Mouse (Mus musculus): ENCODE results near the gene Os9.
A peak's percentile ranks its signal among the peaks of the same experiment; 100 is the strongest.

The Os9 gene

DNA sequence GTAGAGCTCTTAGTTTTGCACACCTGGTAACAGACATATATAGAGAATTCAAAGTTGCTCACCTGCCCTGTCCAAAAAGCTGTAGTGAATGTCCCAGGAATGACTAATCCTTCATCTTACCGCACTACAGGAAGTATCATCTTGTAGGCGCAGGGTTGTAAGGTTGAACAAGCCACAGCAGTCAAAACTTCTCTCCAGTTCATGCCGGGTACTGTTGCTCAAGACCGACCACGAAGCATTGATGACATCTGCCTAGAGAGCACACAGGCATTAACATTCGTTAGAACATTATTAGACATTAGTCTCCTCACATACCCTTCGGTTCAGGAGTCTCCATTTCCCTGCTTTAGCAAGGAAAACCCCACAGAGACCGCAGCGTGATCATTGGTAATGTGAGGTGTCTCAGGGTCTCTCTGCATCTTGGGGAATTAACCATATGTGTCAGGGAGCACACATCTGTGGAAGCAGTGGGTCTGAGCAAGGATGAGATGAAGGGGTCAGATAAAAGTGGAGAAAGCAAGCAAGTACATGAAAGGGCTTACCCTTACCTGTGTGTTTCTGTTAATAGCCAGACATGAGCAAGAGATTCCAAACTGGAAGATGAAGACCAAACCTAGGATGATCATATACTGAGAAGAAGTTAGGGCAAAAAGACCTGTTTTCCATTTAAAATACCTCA, 52.4 kb downstream of the Os9 start:
- peak in 1 of 2 experiments; percentile 36 for DNase-seq (ENCODE audit: inconsistent age in 2 of 2, low spot score in 1 of 2)

- DNase-seq (ENCODE audit: inconsistent age in 2 of 2, low spot score in 1 of 2), result peak in 1 of 2 experiments; percentile 42
Observed at GRCm38 (mm10) chr10:127066519-127067018, 54.4 kb downstream of the Os9 start.

DNA sequence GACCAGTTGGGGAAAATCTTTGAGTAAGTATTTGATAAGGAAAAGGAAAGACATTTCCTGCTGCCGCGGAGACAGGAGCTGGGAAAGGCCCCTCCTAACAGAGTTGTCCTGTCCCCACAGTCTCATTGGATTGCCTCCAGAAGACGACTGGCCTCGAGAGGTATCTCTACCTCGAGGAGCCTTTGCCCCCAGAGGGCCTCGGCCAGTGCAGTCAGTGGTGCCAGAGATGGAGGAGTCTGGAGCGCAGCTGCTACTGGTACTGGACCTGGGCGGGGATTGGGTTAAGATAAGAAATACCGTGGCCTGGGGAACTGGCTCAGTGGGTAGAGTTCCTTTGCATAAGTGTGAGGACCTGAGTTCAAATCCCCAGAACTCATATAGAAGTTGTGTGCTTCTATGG, 55.0 kb downstream of the Os9 start:
- DNase-seq (ENCODE audit: inconsistent age in 2 of 2, low spot score in 1 of 2), result no peak

- DNase-seq (ENCODE audit: inconsistent age in 2 of 2, low spot score in 1 of 2), result no peak
Observed at GRCm38 (mm10) chr10:127063913-127064870, 56.7 kb downstream of the Os9 start.

DNA sequence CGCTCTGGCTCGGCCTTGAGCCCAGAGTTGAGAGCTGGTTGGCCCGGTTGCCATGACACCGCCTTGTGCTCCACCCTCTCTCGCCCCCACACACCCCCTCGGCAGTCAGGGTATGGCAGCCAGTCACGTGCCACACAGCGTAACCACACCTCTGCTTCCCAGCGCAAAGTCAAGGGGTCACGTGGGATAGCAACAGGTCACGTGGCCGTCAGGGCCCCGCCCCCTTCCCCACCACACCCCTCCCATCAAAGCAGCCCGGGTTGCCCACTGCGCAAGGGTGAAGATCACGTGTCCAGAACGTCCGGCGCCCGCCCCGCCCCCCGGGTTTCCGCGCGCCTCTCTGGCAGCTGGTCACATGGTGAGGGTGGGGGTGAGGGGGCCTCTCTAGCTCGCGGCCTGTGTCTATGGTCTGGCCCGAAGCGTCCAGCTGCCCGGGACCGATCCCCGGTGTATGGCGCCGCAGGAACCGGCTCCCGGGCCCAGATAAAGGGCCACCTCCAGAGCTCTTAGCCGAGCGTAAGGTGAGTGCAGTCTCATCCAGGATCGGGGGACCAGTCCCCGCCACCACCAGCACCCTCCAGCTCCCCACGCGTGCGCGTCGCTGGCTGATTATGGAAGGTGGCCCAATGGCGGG, 57.6 kb downstream of the Os9 start, which contains the start of gene Cdk4:
Gene Cdk4, plus strand, starts transcription at position 296 of the 634 bp plus-strand sequence.
- peak; percentile 100 for DNase-seq (ENCODE audit: inconsistent age in 2 of 2, low spot score in 1 of 2)

DNA sequence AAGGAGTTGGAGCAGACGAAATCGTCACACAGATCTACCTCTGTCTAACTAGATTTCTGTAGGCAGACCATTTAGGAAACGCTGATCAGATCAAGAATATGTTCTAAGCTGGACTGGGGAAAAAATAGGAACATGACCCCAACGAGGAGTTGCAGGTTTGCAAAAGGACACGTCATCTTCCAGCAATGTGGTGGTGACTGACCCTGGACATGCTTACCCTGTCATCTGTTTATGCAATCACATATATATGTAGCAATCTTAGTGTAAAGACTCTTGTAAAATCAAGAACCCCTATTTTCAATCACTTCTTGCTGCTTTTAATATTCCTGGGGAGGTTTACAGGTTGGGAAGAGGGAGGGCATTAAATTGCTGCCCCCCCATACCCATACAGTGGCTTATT, 58.4 kb downstream of the Os9 start:
- DNase-seq (ENCODE audit: inconsistent age in 2 of 2, low spot score in 1 of 2), result peak in 1 of 2 experiments; percentile 72

DNA sequence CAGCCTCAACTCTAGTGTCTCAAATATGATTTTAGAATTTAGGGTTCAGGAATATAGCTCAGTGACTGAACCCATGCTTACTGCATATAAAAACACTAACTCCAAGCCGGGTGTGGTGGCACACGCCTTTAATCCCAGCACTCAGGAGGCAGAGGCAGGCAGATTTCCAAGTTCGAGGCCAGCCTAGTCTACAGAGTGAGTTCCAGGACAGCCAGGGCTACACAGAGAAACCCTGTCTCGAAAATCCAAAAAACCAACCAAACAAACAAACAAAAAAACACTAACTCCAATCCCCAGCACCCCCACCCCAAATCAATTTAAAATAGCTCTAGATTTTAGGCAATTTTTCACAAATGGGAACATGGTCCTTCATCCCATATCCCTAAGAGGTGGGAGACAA, 58.8 kb downstream of the Os9 start:
- peak in 1 of 2 experiments; percentile 44 for DNase-seq (ENCODE audit: inconsistent age in 2 of 2, low spot score in 1 of 2)

GRCm38 (mm10) chr10:127061513-127061912, 59.4 kb downstream of the Os9 start:
- DNase-seq (ENCODE audit: inconsistent age in 2 of 2, low spot score in 1 of 2), result no peak

- DNase-seq (ENCODE audit: inconsistent age in 2 of 2, low spot score in 1 of 2), result no peak
Observed at GRCm38 (mm10) chr10:127061085-127061484, 59.8 kb downstream of the Os9 start.

GRCm38 (mm10) chr10:127059968-127060916, 60.7 kb downstream of the Os9 start, which contains the start of gene March9:
Gene March9, minus strand, starts transcription at chr10:127060184.
- peak; percentile 87 to 89 for DNase-seq (ENCODE audit: inconsistent age in 2 of 2, low spot score in 1 of 2)

GRCm38 (mm10) chr10:127059174-127059967, 61.6 kb downstream of the Os9 start:
- peak in 1 of 2 experiments; percentile 55 for DNase-seq (ENCODE audit: inconsistent age in 2 of 2, low spot score in 1 of 2)

GRCm38 (mm10) chr10:127058708-127059107, 62.2 kb downstream of the Os9 start:
- peak in 1 of 2 experiments; percentile 62 for DNase-seq (ENCODE audit: inconsistent age in 2 of 2, low spot score in 1 of 2)

DNA sequence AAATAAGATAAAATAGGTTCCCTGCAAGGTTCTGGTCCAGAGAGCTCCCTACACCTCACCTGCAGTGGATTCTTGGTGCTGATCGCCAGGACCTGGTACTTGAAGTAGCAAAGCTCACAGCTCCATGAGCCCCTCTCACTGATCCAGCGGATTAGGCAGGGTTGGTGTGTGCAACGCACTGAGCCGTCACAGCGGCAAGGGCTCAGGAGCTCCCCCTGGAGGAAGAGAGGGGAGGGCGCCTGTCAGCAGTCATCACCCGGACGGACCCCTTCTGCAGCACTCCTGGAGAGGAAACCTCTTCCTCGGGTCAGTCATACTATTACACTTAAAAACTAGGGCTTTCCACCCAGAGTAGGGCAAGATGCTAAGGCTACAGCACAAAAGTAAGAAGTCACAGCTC, 62.8 kb downstream of the Os9 start:
- peak; percentile 82 to 92 for DNase-seq (ENCODE audit: inconsistent age in 2 of 2, low spot score in 1 of 2)

DNA sequence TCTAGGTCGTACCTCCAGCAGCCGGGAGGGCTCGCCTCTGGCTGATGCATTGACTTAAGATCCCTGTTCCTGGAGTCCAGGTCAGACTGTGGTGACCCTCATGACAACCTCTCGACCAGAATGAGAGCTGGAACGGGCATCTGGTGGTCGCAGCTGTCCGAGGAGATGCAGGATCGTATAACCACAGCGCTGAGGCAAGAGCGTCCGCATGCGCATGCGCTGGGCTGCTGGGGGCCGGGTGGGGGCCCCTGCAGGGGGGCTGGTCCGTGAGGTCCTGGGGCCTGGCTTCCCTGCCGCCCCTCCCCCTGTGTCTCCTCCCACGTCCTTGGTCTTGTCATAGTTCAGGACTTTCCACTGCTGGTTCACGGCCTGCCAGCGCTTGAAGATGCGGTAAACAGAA, 64.4 kb downstream of the Os9 start:
- DNase-seq (ENCODE audit: inconsistent age in 2 of 2, low spot score in 1 of 2), result no peak

DNA sequence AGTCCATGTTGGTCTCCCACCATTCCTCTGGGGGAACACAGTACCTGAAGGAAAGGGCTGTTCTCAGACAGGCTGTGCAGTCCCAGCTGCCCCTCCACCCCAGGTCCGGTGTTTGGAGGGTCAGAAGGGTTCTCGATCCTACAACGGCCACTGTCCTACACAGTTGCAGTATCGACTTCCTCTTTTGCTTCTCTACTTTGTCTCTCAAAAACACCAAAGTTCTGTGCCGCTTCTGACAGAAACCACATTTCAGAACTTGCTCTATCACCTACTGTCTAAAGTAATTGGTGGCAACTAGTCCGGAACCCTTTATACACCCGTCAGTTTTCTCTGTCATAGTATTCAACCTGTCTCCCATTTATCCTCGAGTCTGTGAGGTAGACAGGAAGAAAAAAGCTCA, 65.5 kb downstream of the Os9 start:
- DNase-seq (ENCODE audit: inconsistent age in 2 of 2, low spot score in 1 of 2), result no peak

DNA sequence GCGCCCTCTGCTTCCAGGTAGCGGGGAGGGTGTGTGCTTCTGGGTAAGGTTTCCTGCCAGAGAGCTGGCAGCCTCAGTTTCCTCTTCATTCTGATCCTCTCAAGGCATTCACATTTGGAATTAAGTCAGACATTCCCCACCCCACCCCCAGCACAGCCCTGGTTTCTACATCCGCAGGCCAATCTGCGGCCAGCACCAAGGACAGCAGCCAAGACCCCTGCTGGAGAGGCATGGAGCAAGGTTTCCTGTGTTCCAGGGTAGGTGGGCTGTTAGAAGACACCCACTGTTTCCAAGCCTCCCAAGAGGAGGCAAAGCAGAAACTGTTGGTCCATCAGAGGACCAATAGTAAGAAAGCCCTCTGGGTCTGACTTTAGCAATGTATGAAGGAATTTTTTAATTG, 66.3 kb downstream of the Os9 start:
- no peak for DNase-seq (ENCODE audit: inconsistent age in 2 of 2, low spot score in 1 of 2)

DNA sequence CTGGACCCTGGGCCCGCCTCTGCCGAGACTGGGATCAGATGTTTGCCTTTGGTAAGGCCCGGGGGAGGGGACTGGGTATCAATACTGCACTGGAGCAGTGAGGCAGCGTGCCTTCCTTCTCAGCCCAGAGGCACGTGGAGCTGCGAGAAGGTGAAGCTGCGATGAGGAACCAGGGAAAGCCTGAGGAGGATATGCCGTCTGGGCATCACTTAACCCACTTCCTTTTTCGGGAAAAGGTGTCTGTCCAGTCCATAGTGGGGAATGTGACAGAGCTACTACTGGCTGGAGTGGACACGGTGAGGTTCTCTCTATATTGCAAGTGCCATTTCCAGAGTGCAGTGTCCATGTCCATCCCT, 70.8 kb downstream of the Os9 start:
- DNase-seq (ENCODE audit: inconsistent age in 2 of 2, low spot score in 1 of 2), result no peak

DNA sequence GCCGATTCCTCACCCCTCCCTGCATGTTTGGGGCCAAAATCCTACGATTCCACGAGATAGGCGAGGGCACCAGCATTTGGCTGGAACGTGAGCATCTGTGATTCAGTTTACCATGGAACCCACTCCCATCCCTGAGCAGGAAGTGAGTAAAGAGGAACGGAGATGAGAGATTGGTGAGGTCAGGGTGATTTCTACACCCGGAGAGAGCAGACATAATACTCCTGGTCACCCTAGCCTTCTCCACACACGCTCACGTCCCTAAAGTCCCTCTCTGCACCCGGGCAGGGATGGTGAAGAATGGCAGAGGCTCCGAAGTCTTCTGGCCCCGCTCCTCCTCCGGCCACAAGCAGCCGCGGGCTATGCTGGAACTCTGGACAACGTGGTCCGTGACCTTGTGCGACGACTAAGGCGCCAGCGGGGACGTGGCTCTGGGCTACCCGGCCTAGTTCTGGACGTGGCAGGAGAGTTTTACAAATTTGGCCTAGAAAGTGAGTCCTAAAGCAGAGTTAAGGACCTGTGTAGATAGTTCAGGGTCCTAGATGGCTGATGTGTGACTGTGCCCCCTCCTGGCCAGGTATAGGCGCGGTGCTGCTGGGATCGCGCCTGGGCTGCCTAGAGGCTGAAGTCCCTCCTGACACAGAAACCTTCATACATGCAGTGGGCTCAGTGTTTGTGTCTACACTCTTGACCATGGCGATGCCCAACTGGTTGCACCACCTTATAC, 71.4 kb downstream of the Os9 start:
- DNase-seq (ENCODE audit: inconsistent age in 2 of 2, low spot score in 1 of 2), result peak in 1 of 2 experiments; percentile 55

All from adrenal gland, adult (tissue).